Mouse (Mus musculus) myocyte (in vitro differentiated cells): ENCODE results near the gene Erbb2. TPM values are rescaled to one million over a fixed set of nuclear protein-coding genes. Genes with fewer than 3 reads are reported as not detected.

Source experiments
- H3K27me3 ChIP-seq: one replicate; pipeline ENCODE4 v1.6.1; 2011; ENCODE audit not compliant: control insufficient read depth, insufficient read depth, insufficient read length
- H3K36me3 ChIP-seq: one replicate; pipeline ENCODE4 v1.6.1; 2011; ENCODE audit not compliant: control insufficient read depth, insufficient read depth
- H3K4me2 ChIP-seq: one replicate; pipeline ENCODE4 v1.6.1; 2011; ENCODE audit warnings: low read depth, control low read depth
- H3K4me3 ChIP-seq: one replicate; pipeline ENCODE4 v1.5.1; 2011; ENCODE audit warnings: mild to moderate bottlenecking, control low read depth, moderate library complexity
- H3K79me2 ChIP-seq: one replicate; pipeline ENCODE4 v1.6.1; 2011; ENCODE audit not compliant: control insufficient read depth, insufficient read depth
- H3ac ChIP-seq: one replicate; pipeline ENCODE4 v1.6.1; 2011; ENCODE audit not compliant: control insufficient read depth, insufficient read length
- CEBPB ChIP-seq: IDR thresholded peaks from 2 replicates; pipeline ENCODE4 v1.6.1; 2011; ENCODE audit warnings: mild to moderate bottlenecking, moderate library complexity; ENCODE audit not compliant: poor library complexity, insufficient read depth, severe bottlenecking
- E2F4 ChIP-seq: IDR thresholded peaks from one replicate; pipeline ENCODE4 v1.6.1; 2011; ENCODE audit warnings: mild to moderate bottlenecking, control low read depth, moderate library complexity; ENCODE audit not compliant: insufficient read depth
- MAX ChIP-seq: IDR thresholded peaks from one replicate; pipeline ENCODE4 v1.6.1; 2011; ENCODE audit warnings: low read depth, mild to moderate bottlenecking, control low read depth
- MYOD1 ChIP-seq, 3 experiments: IDR thresholded peaks; one replicate each; pipeline ENCODE4 v1.6.1; 2011; ENCODE audit warnings: control low read depth in 2 of 3, low read depth in 2 of 3, mild to moderate bottlenecking in 2 of 3, moderate library complexity in 1 of 3; ENCODE audit not compliant: insufficient read length in 2 of 3, control insufficient read depth in 1 of 3
- MYOG ChIP-seq, 3 experiments: IDR thresholded peaks; one replicate each; pipeline ENCODE4 v1.6.1; 2011; ENCODE audit warnings: control low read depth in 2 of 3, low read depth in 2 of 3, mild to moderate bottlenecking in 2 of 3; ENCODE audit not compliant: insufficient read length in 2 of 3, control insufficient read depth in 1 of 3, insufficient read depth in 1 of 3
- POLR2A ChIP-seq: IDR thresholded peaks from one replicate; pipeline ENCODE4 v1.6.1; 2011; ENCODE audit warnings: low read depth, mild to moderate bottlenecking, control low read depth, moderate library complexity; ENCODE audit not compliant: insufficient read length
- POLR2AphosphoS2 ChIP-seq: IDR thresholded peaks from one replicate; pipeline ENCODE4 v1.6.1; 2011; ENCODE audit warnings: low read depth, control low read depth; ENCODE audit not compliant: insufficient read length
- REST ChIP-seq: IDR thresholded peaks from one replicate; pipeline ENCODE4 v1.6.1; 2011; ENCODE audit warnings: mild to moderate bottlenecking, control low read depth, moderate library complexity; ENCODE audit not compliant: insufficient read depth, insufficient read length
- SRF ChIP-seq: IDR thresholded peaks from one replicate; pipeline ENCODE4 v1.6.1; 2011; ENCODE audit warnings: low read depth; ENCODE audit not compliant: control insufficient read depth, insufficient read length
- TCF12 ChIP-seq: IDR thresholded peaks from one replicate; pipeline ENCODE4 v1.6.1; 2011; ENCODE audit warnings: mild to moderate bottlenecking, control low read depth; ENCODE audit not compliant: poor library complexity, insufficient read depth, severe bottlenecking
- TCF3 ChIP-seq: IDR thresholded peaks from one replicate; pipeline ENCODE4 v1.6.1; 2011; ENCODE audit warnings: low read depth, control low read depth; ENCODE audit not compliant: insufficient read length
- USF1 ChIP-seq: IDR thresholded peaks from one replicate; pipeline ENCODE4 v1.6.1; 2011; ENCODE audit warnings: low read depth, mild to moderate bottlenecking, control low read depth, moderate library complexity
- polyA plus RNA-seq: library from polyadenylated mRNA; unstranded; fragments of >200 nt; fragmentation: generic; extraction: Trizol; gene quantifications from one replicate; pipeline ENCODE4 v1.2.1, GENCODE M21; 2012; ENCODE audit warnings: missing spikeins

The Erbb2 gene
- polyA plus RNA-seq, 1 experiment: 33.5 TPM

- Histone ChIP-seq H3K27me3 (peaks cover 82% of the 10 kb centered on the region), H3ac (no peak overlapping the region), H3K4me2 (no peak overlapping the region), H3K36me3 (no peaks in the 10 kb centered on the region), H3K4me3 (no peak overlapping the region), H3K79me2 (no peaks in the 10 kb centered on the region)
- TF ChIP-seq POLR2A (no peak), TCF3 (no peak), USF1 (no peak), MAX (no peak), MYOD1 (IDR thresholded peaks at IDR 0.05; ENCODE audit: control insufficient read depth in 1 of 3, insufficient read length in 2 of 3, low read depth in 2 of 3) (no peak), MYOG (IDR thresholded peaks at IDR 0.05; ENCODE audit: control insufficient read depth in 1 of 3, insufficient read depth in 1 of 3, insufficient read length in 2 of 3, low read depth in 2 of 3) (no peak), SRF (no peak)
Measured at GRCm38 (mm10) chr11:98461109-98461720, 48.9 kb downstream of the Erbb2 start.

GRCm38 (mm10) chr11:98462255-98462654 lies 50.0 kb downstream of the Erbb2 start:
- Histone ChIP-seq H3K4me3 (no peak overlapping the region), H3K36me3 (no peaks in the 10 kb centered on the region), H3K4me2 (no peak overlapping the region), H3K27me3 (peaks cover 92% of the 10 kb centered on the region), H3ac (no peak overlapping the region), H3K79me2 (no peaks in the 10 kb centered on the region)
- TF ChIP-seq CEBPB (no peak), TCF3 (no peak)

- H3K27me3 ChIP-seq: peaks cover 86% of the 10 kb centered on the region
- TF ChIP-seq TCF12 (no peak), MYOG (IDR thresholded peaks at IDR 0.05; ENCODE audit: control insufficient read depth in 1 of 3, insufficient read depth in 1 of 3, insufficient read length in 2 of 3, low read depth in 2 of 3) (no peak)
- H3K79me2 ChIP-seq: no peaks in the 10 kb centered on the region
- no peaks in the 10 kb centered on the region for H3K36me3 ChIP-seq
- no peak overlapping the region for H3ac ChIP-seq
- H3K4me3 ChIP-seq: no peak overlapping the region
- H3K4me2 ChIP-seq: no peak overlapping the region
Measured at GRCm38 (mm10) chr11:98463911-98464310, 51.6 kb downstream of the Erbb2 start.

- no peaks in the 10 kb centered on the region for H3K79me2 ChIP-seq
- peaks cover 83% of the 10 kb centered on the region for H3K27me3 ChIP-seq
- H3K36me3 ChIP-seq: no peaks in the 10 kb centered on the region
- no peak overlapping the region for H3ac ChIP-seq
- TF ChIP-seq REST: no peak
- no peak overlapping the region for H3K4me3 ChIP-seq
- H3K4me2 ChIP-seq: no peak overlapping the region
Measured at GRCm38 (mm10) chr11:98464516-98464915, 52.2 kb downstream of the Erbb2 start.

GRCm38 (mm10) chr11:98469761-98470714 lies 57.8 kb downstream of the Erbb2 start:
- H3K27me3 ChIP-seq: peaks cover 73% of the 10 kb centered on the region

More at GRCm38 (mm10) chr11:98469761-98470714, 57.8 kb downstream of the Erbb2 start:
- Histone ChIP-seq H3K36me3 (no peaks in the 10 kb centered on the region), H3K4me2 (no peak overlapping the region), H3ac (no peak overlapping the region), H3K79me2 (no peaks in the 10 kb centered on the region), H3K4me3 (no peak overlapping the region)
- no peak for TF ChIP-seq MAX
- no peak for TF ChIP-seq SRF
- no peak for TF ChIP-seq MYOG (IDR thresholded peaks at IDR 0.05; ENCODE audit: control insufficient read depth in 1 of 3, insufficient read depth in 1 of 3, insufficient read length in 2 of 3, low read depth in 2 of 3)
- TF ChIP-seq POLR2AphosphoS2: no peak
- TF ChIP-seq MYOD1 (IDR thresholded peaks at IDR 0.05; ENCODE audit: control insufficient read depth in 1 of 3, insufficient read length in 2 of 3, low read depth in 2 of 3): no peak
- TF ChIP-seq POLR2A: no peak
- no peak for TF ChIP-seq TCF3
- no peak for TF ChIP-seq TCF12
- no peak for TF ChIP-seq USF1
- no peak for TF ChIP-seq REST
- no peak for TF ChIP-seq E2F4
- no peak for TF ChIP-seq CEBPB
